Mouse (Mus musculus) MEL (cell line): ENCODE measurements around the gene BC017158. TPM values are rescaled to one million over a fixed set of nuclear protein-coding genes. Genes with fewer than 3 reads are reported as not detected.

ENCODE experiments used
- DNase-seq: peaks from one replicate; pipeline ENCODE4 v3.0.0; 2011; ENCODE audit warnings: low read depth, low spot score
- H3K27ac ChIP-seq: 2 replicates; pipeline ENCODE4 v1.5.1; 2012; ENCODE audit warnings: low read depth, mild to moderate bottlenecking, control low read depth, low read length, moderate library complexity; ENCODE audit not compliant: control insufficient read depth
- H3K27me3 ChIP-seq, 2 experiments: fragments of 150-350 bp in 1 of 2; sonication (generic) in 1 of 2; 2 replicates each; pipeline ENCODE4 v1.6.1; 2012; ENCODE audit warnings: low read length in 2 of 2, mild to moderate bottlenecking in 2 of 2, improper control_type of control experiment in 1 of 2, moderate library complexity in 1 of 2; ENCODE audit not compliant: insufficient read depth in 2 of 2, control insufficient read depth in 1 of 2
- H3K36me3 ChIP-seq, 2 experiments: 2 replicates each; pipeline ENCODE4 v1.6.1; 2012 to 2014; ENCODE audit warnings: low read length in 2 of 2, improper control_type of control experiment in 1 of 2, inconsistent platforms in 1 of 2, mild to moderate bottlenecking in 1 of 2; ENCODE audit not compliant: insufficient read depth in 2 of 2, control insufficient read depth in 1 of 2
- H3K4me1 ChIP-seq, 2 experiments: fragments of 150-350 bp in 1 of 2; sonication (generic) in 1 of 2; 2 replicates each; pipeline ENCODE4 v1.6.1; 2012; ENCODE audit warnings: low read length in 2 of 2, improper control_type of control experiment in 1 of 2, mild to moderate bottlenecking in 1 of 2; ENCODE audit not compliant: insufficient read depth in 2 of 2, control insufficient read depth in 1 of 2
- H3K4me3 ChIP-seq, 2 experiments: fragments of 150-350 bp in 1 of 2; sonication (generic) in 1 of 2; 2 replicates each; pipeline ENCODE4 v1.5.1; 2012; ENCODE audit warnings: low read depth in 2 of 2, low read length in 2 of 2, mild to moderate bottlenecking in 2 of 2, moderate library complexity in 2 of 2, control low read depth in 1 of 2, improper control_type of control experiment in 1 of 2; ENCODE audit not compliant: control insufficient read depth in 1 of 2, insufficient read depth in 1 of 2
- H3K79me2 ChIP-seq: 2 replicates; pipeline ENCODE4 v1.6.1; 2012; ENCODE audit warnings: mild to moderate bottlenecking, low read length, moderate library complexity; ENCODE audit not compliant: control insufficient read depth, poor library complexity, insufficient read depth
- H3K9ac ChIP-seq: 2 replicates; pipeline ENCODE4 v1.6.1; 2012; ENCODE audit warnings: low read depth, mild to moderate bottlenecking, control low read depth, low read length, moderate library complexity; ENCODE audit not compliant: control insufficient read depth, poor library complexity, severe bottlenecking
- H3K9me3 ChIP-seq: fragments of 150-350 bp; sonication (generic); replicated peaks from 2 replicates; pipeline ENCODE4 v1.6.1; 2012; ENCODE audit warnings: mild to moderate bottlenecking, low read length, improper control_type of control experiment, moderate library complexity; ENCODE audit not compliant: insufficient read depth
- BHLHE40 ChIP-seq: IDR thresholded peaks from 2 replicates; pipeline ENCODE4 v1.6.1; 2012; ENCODE audit warnings: low read depth, mild to moderate bottlenecking, inconsistent platforms, low read length, improper control_type of control experiment, borderline replicate concordance
- CHD1 ChIP-seq: IDR thresholded peaks from 2 replicates; pipeline ENCODE4 v1.6.1; 2012; ENCODE audit warnings: low read depth, mild to moderate bottlenecking, inconsistent platforms, low read length, improper control_type of control experiment
- ELF1 ChIP-seq: IDR thresholded peaks from 2 replicates; pipeline ENCODE4 v1.6.1; 2014; ENCODE audit warnings: low read depth, mild to moderate bottlenecking, inconsistent platforms, low read length, improper control_type of control experiment, moderate library complexity
- GABPA ChIP-seq: IDR thresholded peaks from 2 replicates; pipeline ENCODE4 v1.6.1; 2012; ENCODE audit warnings: low read depth, mild to moderate bottlenecking, inconsistent platforms, low read length, improper control_type of control experiment, moderate library complexity
- GATA1 ChIP-seq: IDR thresholded peaks from 2 replicates; pipeline ENCODE4 v1.6.1; 2011; ENCODE audit warnings: low read depth, low read length, improper control_type of control experiment
- MYB ChIP-seq: IDR thresholded peaks from 2 replicates; pipeline ENCODE4 v1.6.1; 2011; ENCODE audit warnings: mild to moderate bottlenecking, low read depth, low read length, improper control_type of control experiment
- NRF1 ChIP-seq: IDR thresholded peaks from 2 replicates; pipeline ENCODE4 v1.6.1; 2014; ENCODE audit warnings: low read depth, mild to moderate bottlenecking, inconsistent platforms, low read length, improper control_type of control experiment, moderate library complexity; ENCODE audit not compliant: poor library complexity, insufficient read depth, severe bottlenecking
- POLR2AphosphoS5 ChIP-seq: IDR thresholded peaks from 2 replicates; pipeline ENCODE4 v1.6.1; 2012; ENCODE audit warnings: low read depth, borderline replicate concordance, mild to moderate bottlenecking, inconsistent platforms, low read length, moderate library complexity, mixed read lengths
- RCOR1 ChIP-seq: IDR thresholded peaks from 2 replicates; pipeline ENCODE4 v1.6.1; 2012; ENCODE audit warnings: low read depth, mild to moderate bottlenecking, inconsistent platforms, low read length, improper control_type of control experiment
- UBTF ChIP-seq: IDR thresholded peaks from 2 replicates; pipeline ENCODE4 v1.6.1; 2012; ENCODE audit warnings: low read depth, mild to moderate bottlenecking, inconsistent platforms, low read length, improper control_type of control experiment, moderate library complexity, borderline replicate concordance; ENCODE audit not compliant: insufficient read depth
- ZC3H11A ChIP-seq: IDR thresholded peaks from 2 replicates; pipeline ENCODE4 v1.6.1; 2012; ENCODE audit warnings: low read depth, mild to moderate bottlenecking, inconsistent platforms, low read length, improper control_type of control experiment
- ZMIZ1 ChIP-seq: IDR thresholded peaks from 2 replicates; pipeline ENCODE4 v1.6.1; 2012; ENCODE audit warnings: low read depth, mild to moderate bottlenecking, inconsistent platforms, low read length, improper control_type of control experiment, moderate library complexity
- polyA plus RNA-seq, 2 experiments: library from polyadenylated mRNA; stranded (reverse) in 1 of 2; unstranded in 1 of 2; fragments of >175 nt in 1 of 2; fragments of >200 nt in 1 of 2; gene quantifications; 2 replicates each; pipeline versions ENCODE4 v1.2.1 to v1.2.4; 2012; ENCODE audit warnings: low replicate concordance in 2 of 2, low read depth in 1 of 2; ENCODE audit not compliant: insufficient read length in 2 of 2, insufficient read depth in 1 of 2, missing spikeins in 1 of 2
- total RNA-seq: library from RNA; depleted of rRNA; stranded (reverse); fragments of 300-350 nt; gene quantifications from 2 replicates; pipeline ENCODE4 v1.2.3, GENCODE M21; 2012

Gene BC017158
- total and polyA plus RNA-seq, 3 experiments, result 19.8 to 41.6 TPM; not detected in 1

DNA sequence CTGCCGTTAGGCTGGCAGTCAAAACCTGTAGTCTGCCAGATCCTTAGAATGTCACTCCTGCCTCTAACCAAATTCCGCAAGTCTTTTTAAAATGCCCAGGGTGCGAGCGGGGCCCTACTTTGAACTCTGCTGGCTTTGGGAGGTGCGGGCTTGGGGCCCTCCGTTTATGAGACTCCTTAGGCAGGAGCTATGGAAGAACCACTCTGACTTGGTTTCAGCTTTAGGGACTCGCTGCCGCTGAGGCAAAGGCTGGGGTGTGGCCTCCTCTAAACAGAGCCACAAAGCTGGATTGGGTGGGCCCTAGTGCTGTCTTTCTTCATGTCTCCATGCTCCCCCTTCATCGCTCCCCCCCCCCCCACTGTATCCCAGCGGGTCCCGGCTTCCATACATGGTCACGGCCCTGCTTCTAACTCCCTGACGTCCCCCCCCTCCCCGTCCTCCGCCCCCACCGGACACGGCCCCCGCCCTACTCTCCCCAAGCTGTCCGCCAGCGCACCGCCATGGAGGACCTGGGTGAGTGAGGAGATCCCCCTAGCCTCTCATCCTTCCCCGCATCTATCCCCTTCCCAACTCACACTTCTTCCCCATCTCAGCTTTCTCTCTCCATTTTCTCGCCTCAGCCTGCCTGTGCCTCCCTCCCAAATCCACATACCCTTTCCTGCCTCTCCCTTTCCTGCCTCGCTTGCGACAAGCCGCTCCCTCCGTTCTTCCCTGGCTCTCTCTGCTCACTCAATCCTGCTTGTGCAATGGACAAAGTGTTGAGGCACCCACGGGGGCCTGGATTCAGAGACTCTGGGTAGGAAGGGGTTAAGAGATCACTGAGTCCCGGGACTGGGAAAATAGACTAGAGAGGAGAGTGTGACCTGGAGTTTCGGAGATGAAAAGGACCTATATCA is 51.2 kb downstream of the BC017158 start, which contains the start of gene Tgfb1i1:
Tgfb1i1 (plus strand) TSS at position 317 of the 896 bp plus-strand sequence.
- TF ChIP-seq NRF1, result no peak
- no peaks in the 10 kb centered on the region for H3K9me3 ChIP-seq
- no peak within 1 kb of the TSS for H3K9ac ChIP-seq
- no peak for DNase-seq
- H3K4me3 ChIP-seq, result no peak within 1 kb of the TSS
- no peaks in the 10 kb centered on the region for H3K4me1 ChIP-seq
- H3K27me3 ChIP-seq, result no peaks in the 10 kb centered on the region
- H3K79me2 ChIP-seq, result no peaks in the 10 kb centered on the region
- H3K36me3 ChIP-seq, result no peaks in the 10 kb centered on the region
- no peak within 1 kb of the TSS for H3K27ac ChIP-seq

DNA sequence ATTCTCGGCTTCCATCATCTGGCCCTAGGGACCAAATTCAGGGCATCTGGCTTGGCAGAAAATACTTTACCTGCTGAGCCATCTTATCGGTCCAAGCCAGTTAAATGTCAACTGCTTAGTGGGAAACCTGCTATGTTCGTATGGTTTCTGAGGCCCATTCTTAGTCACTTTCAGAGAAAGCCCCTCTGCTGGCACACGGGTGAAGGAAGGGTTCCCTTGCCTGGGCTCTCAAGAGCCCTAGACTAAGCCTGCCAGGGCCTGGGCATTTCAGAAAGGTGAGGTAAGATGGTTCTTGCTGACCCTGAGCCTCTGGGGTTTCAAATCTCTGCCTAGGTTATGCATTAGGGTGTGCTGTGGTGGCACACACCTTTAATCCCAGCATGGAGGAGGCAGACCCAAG is 52.4 kb downstream of the BC017158 start:
- no peaks in the 10 kb centered on the region for H3K4me1 ChIP-seq
- no peak for TF ChIP-seq RCOR1
- no peaks in the 10 kb centered on the region for H3K27me3 ChIP-seq
- no peak overlapping the region for H3K4me3 ChIP-seq
- H3K9ac ChIP-seq, result no peak overlapping the region
- H3K9me3 ChIP-seq, result no peaks in the 10 kb centered on the region
- no peak overlapping the region for H3K27ac ChIP-seq
- DNase-seq, result no peak
- no peaks in the 10 kb centered on the region for H3K79me2 ChIP-seq
- no peaks in the 10 kb centered on the region for H3K36me3 ChIP-seq

DNA sequence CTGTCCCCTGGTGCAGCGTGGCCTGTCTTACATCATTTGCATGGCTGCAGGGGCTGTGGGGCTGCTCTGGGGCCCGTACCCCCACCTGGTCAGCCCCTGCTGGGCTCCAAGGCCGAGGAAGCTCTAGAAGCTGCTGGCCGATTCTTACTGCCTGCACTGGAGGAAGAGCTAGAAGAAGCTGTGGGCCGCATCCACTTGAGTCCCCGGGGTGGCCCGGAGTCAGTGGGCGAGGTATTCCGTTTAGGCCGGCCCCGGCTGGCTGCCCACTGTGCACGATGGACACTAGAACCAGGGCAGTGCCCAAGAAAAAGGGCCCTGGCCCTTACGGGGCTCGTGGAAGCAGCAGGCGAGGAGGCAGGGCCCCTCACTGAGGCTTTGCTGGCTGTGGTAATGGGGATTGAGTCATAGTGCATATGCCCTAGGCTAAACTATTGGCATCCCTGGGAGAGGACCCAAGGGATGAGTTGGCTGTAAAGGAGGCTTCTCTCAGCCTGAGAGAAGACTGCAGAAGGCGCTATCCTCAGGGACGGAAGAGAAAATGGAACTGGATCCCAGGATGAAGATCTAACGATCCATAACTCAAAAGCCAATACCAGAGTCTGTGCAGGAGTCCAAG is 53.5 kb downstream of the BC017158 start:
- Histone ChIP-seq H3K27me3 (no peaks in the 10 kb centered on the region), H3K36me3 (no peaks in the 10 kb centered on the region), H3K9me3 (no peaks in the 10 kb centered on the region), H3K9ac (no peak overlapping the region), H3K4me3 (no peak overlapping the region), H3K4me1 (peaks cover 0 to under 1% of the 10 kb centered on the region in 2 experiments; a peak in 1 of 4 replicates), H3K27ac (no peak overlapping the region), H3K79me2 (no peaks in the 10 kb centered on the region)
- TF ChIP-seq NRF1 (no peak), MYB (no peak), ELF1 (no peak), UBTF (no peak), CHD1 (no peak), ZMIZ1 (no peak), BHLHE40 (no peak), ZC3H11A (no peak), POLR2AphosphoS5 (no peak), GABPA (no peak), GATA1 (no peak)
- no peak for DNase-seq
